Mouse (Mus musculus) T-helper 17 cell (primary cell): ENCODE results near the gene Ifnar2.

Source experiments
- in situ Hi-C, 2 experiments: fragments of 300-600 bp; cut with MboI, MseI; formaldehyde crosslinking; loops; 1 replicate in 1 of 2; 2 replicates in 1 of 2; pipeline ENCODE4 v1.15.1; 2025; ENCODE audit warnings: high pct_unique_total_duplicates in 2 of 2

The Ifnar2 gene

DNA sequence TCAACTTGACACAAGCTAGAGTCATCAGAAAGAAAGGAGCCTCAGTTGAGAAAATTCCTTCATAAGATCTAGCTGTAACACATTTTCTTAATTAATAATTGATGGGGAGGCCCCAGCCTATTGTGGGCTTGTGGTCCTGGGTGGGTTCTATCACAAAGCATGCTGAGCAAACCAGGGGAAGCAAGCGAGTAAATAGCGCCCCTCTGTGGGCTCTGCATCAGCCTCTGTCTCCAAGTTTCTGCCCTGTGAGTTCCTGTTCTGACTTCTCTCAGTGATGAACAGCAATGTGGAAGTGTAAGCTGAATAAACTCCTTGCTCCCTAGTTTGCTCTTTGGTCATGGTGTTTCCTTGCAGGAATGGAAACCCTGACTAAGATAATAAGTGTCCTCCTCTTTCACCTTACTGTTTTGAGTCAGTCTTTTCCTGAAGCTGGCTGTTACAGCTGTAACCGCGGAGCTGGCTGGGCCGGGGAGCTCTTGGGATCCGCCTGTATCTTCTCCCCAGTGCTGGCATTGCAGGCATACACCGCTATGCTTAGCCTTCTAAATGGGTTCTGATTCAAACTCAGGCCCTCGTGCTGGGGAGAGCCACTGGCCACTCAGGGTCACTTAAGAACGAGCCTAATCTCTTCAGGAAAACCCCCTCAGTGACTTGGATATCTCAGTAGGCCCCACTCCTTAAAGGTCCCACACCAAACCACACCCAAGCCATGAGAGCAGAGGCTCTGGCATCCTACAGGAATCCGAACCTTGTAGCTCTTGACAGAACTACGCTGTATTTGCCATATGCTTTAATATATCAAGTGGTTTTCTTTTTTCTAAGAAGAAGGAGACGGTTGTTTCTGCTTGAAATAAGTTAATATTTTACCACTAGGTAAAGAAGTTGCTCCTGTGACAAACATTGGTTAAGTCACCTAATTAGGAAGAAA is 77.8 kb downstream of the Ifnar2 start:
- in situ Hi-C loops: no loop called here

DNA sequence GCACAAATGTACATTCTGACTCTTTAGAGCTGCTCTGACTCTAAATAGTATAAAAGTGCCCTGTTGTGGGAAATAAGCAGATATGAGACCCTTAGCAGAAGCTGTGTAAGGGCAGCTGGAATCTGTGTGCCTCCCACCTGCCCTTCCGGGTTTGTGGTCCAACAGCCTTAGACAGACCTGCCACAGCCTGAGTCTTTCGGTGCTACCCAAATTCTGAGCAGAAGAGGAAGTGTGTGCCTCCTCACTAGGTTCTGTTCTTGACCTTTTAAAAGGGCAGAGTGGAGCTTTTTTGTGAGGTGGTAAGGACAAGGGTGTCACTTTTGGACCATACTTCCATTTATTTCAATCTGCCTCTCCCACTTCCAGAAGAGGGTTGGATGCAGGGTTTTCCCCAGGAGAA is 79.4 kb downstream of the Ifnar2 start:
- in situ Hi-C loops: no loop called here

GRCm38 (mm10) chr16:91452363-91452896 is 79.8 kb downstream of the Ifnar2 start:
- in situ Hi-C loops: no loop called here
